Mouse (Mus musculus) thymus, adult 18-20 months (tissue): ENCODE measurements around the gene Adam8.

Source experiments
- DNase-seq, 2 experiments: peaks; one replicate each; pipeline ENCODE4 v3.0.0; 2022; ENCODE audit warnings: mixed read lengths in 2 of 2

The Adam8 gene

GRCm38 (mm10) chr7:139992406-139992805 is at the start of gene Adam8:
TSS of gene Adam8 (minus strand) at chr7:139992562.
- DNase-seq = no peak

GRCm38 (mm10) chr7:140037171-140037555 is 44.8 kb upstream of the Adam8 start:
- DNase-seq = no peak

GRCm38 (mm10) chr7:140036281-140037170 is 44.2 kb upstream of the Adam8 start, which contains the start of the genes Zfp511 and Tubgcp2:
TSS of gene Zfp511 (plus strand) at chr7:140036391.
TSS of gene Tubgcp2 (minus strand) at chr7:140036669.
- DNase-seq = peak; percentile 77 to 84

GRCm38 (mm10) chr7:140035456-140035855 is 43.1 kb upstream of the Adam8 start:
- no peak for DNase-seq

- no peak for DNase-seq
These were observed 41.0 kb upstream of the Adam8 start for GRCm38 (mm10) chr7:140033386-140033785.

- no peak for DNase-seq
These were observed 40.0 kb upstream of the Adam8 start for GRCm38 (mm10) chr7:140032366-140032765.

- DNase-seq = no peak
These were observed 39.4 kb upstream of the Adam8 start for GRCm38 (mm10) chr7:140031771-140032170.

- DNase-seq = no peak
These were observed 19.0 kb upstream of the Adam8 start for GRCm38 (mm10) chr7:140011336-140011735.

- no peak for DNase-seq
These were observed 15.4 kb upstream of the Adam8 start for GRCm38 (mm10) chr7:140007781-140008180.

GRCm38 (mm10) chr7:140006861-140007611 is 14.7 kb upstream of the Adam8 start:
- DNase-seq = no peak

- no peak for DNase-seq
These were observed 12.3 kb upstream of the Adam8 start for GRCm38 (mm10) chr7:140004666-140005065.

- no peak for DNase-seq
These were observed 8.9 kb upstream of the Adam8 start for GRCm38 (mm10) chr7:140001086-140001740.

- no peak for DNase-seq
These were observed 6.5 kb upstream of the Adam8 start for GRCm38 (mm10) chr7:139998691-139999350.

- no peak for DNase-seq
These were observed 2.3 kb upstream of the Adam8 start for GRCm38 (mm10) chr7:139994676-139995075.

GRCm38 (mm10) chr7:139994202-139994601 is 1.8 kb upstream of the Adam8 start:
- DNase-seq = no peak

- DNase-seq = no peak
These were observed 1.2 kb upstream of the Adam8 start for GRCm38 (mm10) chr7:139993532-139993931.

GRCm38 (mm10) chr7:139990864-139991394 is 1.4 kb downstream of the Adam8 start:
- no peak for DNase-seq

GRCm38 (mm10) chr7:139988272-139988671 is 4.1 kb downstream of the Adam8 start:
- DNase-seq = no peak

GRCm38 (mm10) chr7:139984505-139984904 is 7.9 kb downstream of the Adam8 start:
- DNase-seq = no peak

- no peak for DNase-seq
These were observed 10.3 kb downstream of the Adam8 start for GRCm38 (mm10) chr7:139982058-139982457.

GRCm38 (mm10) chr7:139980778-139981177 is 11.6 kb downstream of the Adam8 start:
- no peak for DNase-seq

GRCm38 (mm10) chr7:139979011-139979719 is 13.2 kb downstream of the Adam8 start:
- DNase-seq = no peak
